Mouse (Mus musculus): ENCODE results near the gene Ubqln5. TPM values are rescaled to one million over a fixed set of nuclear protein-coding genes. Genes with fewer than 3 reads are reported as not detected.
A peak's percentile ranks its signal among the peaks of the same experiment; 100 is the strongest.

Ubqln5 gene
- polyA plus RNA-seq (2014; fragmentation: Nextera tagmentation; extraction: Ambion mirVana), result not detected in 2 replicates

- H3K4me2 ChIP-seq (ENCODE audit: low read depth, low read length), result no peak within 1 kb of the TSS
- no peaks in the 10 kb centered on the region for H3K36me3 ChIP-seq (ENCODE audit: control insufficient read depth, insufficient read depth, low read length)
- DNase-seq (ENCODE audit: low spot score), result no peak
- no peaks in the 10 kb centered on the region for H3K27me3 ChIP-seq (replicated peaks; ENCODE audit: control insufficient read depth, insufficient read depth, low read length)
- no peaks in the 10 kb centered on the region for H3K9me3 ChIP-seq (ENCODE audit: control insufficient read depth, low read length)
- no peaks in the 10 kb centered on the region for H3K4me1 ChIP-seq (ENCODE audit: control insufficient read depth, insufficient read depth, low read length)
- no peak for ATAC-seq (ENCODE audit: low read depth)
- H3K9ac ChIP-seq (ENCODE audit: low read depth, low read length), result no peak within 1 kb of the TSS
- H3K27ac ChIP-seq (replicated peaks; ENCODE audit: low read depth, low read length), result no peak within 1 kb of the TSS
- H3K4me3 ChIP-seq (ENCODE audit: low read depth, low read length), result no peak within 1 kb of the TSS
- 91% methylated on average over 5 of the region's 5 CpGs for WGBS
These were observed at the start of gene Ubqln5 for GRCm38 (mm10) chr7:104129726-104130125. TSS of gene Ubqln5 (minus strand) at chr7:104129826.

GRCm38 (mm10) chr7:104179074-104179473 is 49.4 kb upstream of the Ubqln5 start:
- H3K27ac ChIP-seq (replicated peaks; ENCODE audit: low read depth, low read length), result no peak overlapping the region
- no peak overlapping the region for H3K4me2 ChIP-seq (ENCODE audit: low read depth, low read length)
- H3K4me1 ChIP-seq (ENCODE audit: control insufficient read depth, insufficient read depth, low read length), result no peaks in the 10 kb centered on the region
- ATAC-seq (ENCODE audit: low read depth) (no peak), DNase-seq (ENCODE audit: low spot score) (no peak)
- no peaks in the 10 kb centered on the region for H3K27me3 ChIP-seq (replicated peaks; ENCODE audit: control insufficient read depth, insufficient read depth, low read length)
- 76% methylated on average over 1 of the region's 1 CpGs for WGBS
- H3K9ac ChIP-seq (ENCODE audit: low read depth, low read length), result no peak overlapping the region
- no peak overlapping the region for H3K4me3 ChIP-seq (ENCODE audit: low read depth, low read length)
- H3K9me3 ChIP-seq (ENCODE audit: control insufficient read depth, low read length), result no peaks in the 10 kb centered on the region
- H3K36me3 ChIP-seq (ENCODE audit: control insufficient read depth, insufficient read depth, low read length), result no peaks in the 10 kb centered on the region

DNA sequence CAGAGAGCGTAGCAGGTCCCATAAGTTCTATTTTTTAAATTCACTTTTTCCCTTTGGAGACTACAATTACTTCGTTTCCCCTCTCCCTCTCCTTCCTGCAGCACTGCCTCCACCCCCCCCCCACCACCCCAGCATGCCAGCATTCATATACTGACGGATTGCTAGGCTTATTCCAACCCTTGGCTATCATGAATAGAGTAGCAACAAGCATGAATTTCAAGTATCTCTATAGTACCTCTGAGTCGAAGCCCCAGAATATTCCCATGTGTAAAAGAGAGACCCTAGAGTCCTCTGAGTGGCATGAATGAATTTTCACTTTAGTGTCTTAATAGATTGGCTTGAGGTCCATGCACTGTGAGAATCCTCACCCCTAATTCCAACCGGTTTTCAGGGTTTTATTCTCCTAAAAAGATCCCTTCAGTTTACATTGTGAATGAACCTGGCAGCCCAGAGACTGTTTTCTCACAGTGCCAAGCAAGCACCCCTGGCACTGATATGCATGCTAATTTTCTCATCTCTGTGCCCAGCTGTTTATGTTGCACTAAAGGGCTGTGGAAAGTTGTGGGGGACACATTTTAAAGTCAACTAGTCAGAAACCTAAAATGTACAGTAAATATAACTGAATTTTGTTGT is 48.9 kb upstream of the Ubqln5 start:
- no peaks in the 10 kb centered on the region for H3K36me3 ChIP-seq (ENCODE audit: control insufficient read depth, insufficient read depth, low read length)
- no peak for ATAC-seq (ENCODE audit: low read depth)
- H3K9me3 ChIP-seq (ENCODE audit: control insufficient read depth, low read length), result no peaks in the 10 kb centered on the region
- 69% methylated on average over 5 of the region's 5 CpGs for WGBS
- DNase-seq (ENCODE audit: low spot score), result no peak
- H3K4me1 ChIP-seq (ENCODE audit: control insufficient read depth, insufficient read depth, low read length), result no peaks in the 10 kb centered on the region
- no peak overlapping the region for H3K27ac ChIP-seq (replicated peaks; ENCODE audit: low read depth, low read length)
- H3K4me3 ChIP-seq (ENCODE audit: low read depth, low read length), result no peak overlapping the region
- no peak overlapping the region for H3K4me2 ChIP-seq (ENCODE audit: low read depth, low read length)
- H3K27me3 ChIP-seq (replicated peaks; ENCODE audit: control insufficient read depth, insufficient read depth, low read length), result no peaks in the 10 kb centered on the region
- no peak overlapping the region for H3K9ac ChIP-seq (ENCODE audit: low read depth, low read length)

- Histone ChIP-seq H3K9ac (ENCODE audit: low read depth, low read length) (no peak overlapping the region), H3K27ac (replicated peaks; ENCODE audit: low read depth, low read length) (no peak overlapping the region), H3K4me1 (ENCODE audit: control insufficient read depth, insufficient read depth, low read length) (no peaks in the 10 kb centered on the region), H3K4me3 (ENCODE audit: low read depth, low read length) (no peak overlapping the region), H3K9me3 (ENCODE audit: control insufficient read depth, low read length) (no peaks in the 10 kb centered on the region), H3K4me2 (ENCODE audit: low read depth, low read length) (no peak overlapping the region), H3K27me3 (replicated peaks; ENCODE audit: control insufficient read depth, insufficient read depth, low read length) (no peaks in the 10 kb centered on the region), H3K36me3 (ENCODE audit: control insufficient read depth, insufficient read depth, low read length) (no peaks in the 10 kb centered on the region)
- ATAC-seq (ENCODE audit: low read depth) (no peak), DNase-seq (ENCODE audit: low spot score) (no peak)
- 43% methylated on average over 1 of the region's 1 CpGs for WGBS
These were observed 45.5 kb upstream of the Ubqln5 start for GRCm38 (mm10) chr7:104175085-104175484.

DNA sequence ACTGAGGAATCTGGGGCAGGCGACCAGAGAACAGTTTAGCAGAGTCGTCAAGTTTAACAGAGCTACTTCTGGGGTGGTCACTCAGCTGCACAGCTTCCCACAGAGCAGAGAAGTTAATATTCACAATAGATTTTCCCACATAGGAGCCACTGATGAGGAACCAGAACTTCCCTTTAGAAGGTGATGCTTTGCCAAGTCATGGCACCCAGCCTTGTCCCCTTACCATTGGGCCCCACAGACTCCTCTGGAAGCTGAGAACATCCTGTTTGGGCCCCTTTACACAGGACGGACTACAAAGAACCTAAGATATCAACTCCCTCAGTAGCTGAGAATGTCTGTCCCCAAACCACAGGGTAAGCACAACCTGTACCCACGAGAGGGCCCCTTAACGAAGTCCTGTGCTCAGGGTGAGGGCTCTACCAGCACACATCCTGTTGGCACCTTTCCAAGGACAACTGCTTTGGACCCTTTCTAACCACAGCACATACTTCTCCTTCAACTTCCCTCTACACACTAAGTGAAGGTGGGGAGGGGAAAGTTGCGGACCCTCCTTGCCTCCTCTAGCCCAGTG is 40.1 kb upstream of the Ubqln5 start:
- H3K36me3 ChIP-seq (ENCODE audit: control insufficient read depth, insufficient read depth, low read length), result no peaks in the 10 kb centered on the region
- 78% methylated on average over 6 of the region's 6 CpGs for WGBS
- H3K4me3 ChIP-seq (ENCODE audit: low read depth, low read length), result no peak overlapping the region
- no peak overlapping the region for H3K27ac ChIP-seq (replicated peaks; ENCODE audit: low read depth, low read length)
- peak; percentile 20 for DNase-seq (ENCODE audit: low spot score)
- ATAC-seq (ENCODE audit: low read depth), result peak; percentile 37; the same call in 1 of the 2 replicates
- no peaks in the 10 kb centered on the region for H3K4me1 ChIP-seq (ENCODE audit: control insufficient read depth, insufficient read depth, low read length)
- no peak overlapping the region for H3K9ac ChIP-seq (ENCODE audit: low read depth, low read length)
- H3K4me2 ChIP-seq (ENCODE audit: low read depth, low read length), result no peak overlapping the region
- H3K27me3 ChIP-seq (replicated peaks; ENCODE audit: control insufficient read depth, insufficient read depth, low read length), result no peaks in the 10 kb centered on the region
- H3K9me3 ChIP-seq (ENCODE audit: control insufficient read depth, low read length), result no peaks in the 10 kb centered on the region

- no peak overlapping the region for H3K27ac ChIP-seq (replicated peaks; ENCODE audit: low read depth, low read length)
- DNase-seq (ENCODE audit: low spot score) (no peak), ATAC-seq (ENCODE audit: low read depth) (no peak)
- no peaks in the 10 kb centered on the region for H3K27me3 ChIP-seq (replicated peaks; ENCODE audit: control insufficient read depth, insufficient read depth, low read length)
- H3K9me3 ChIP-seq (ENCODE audit: control insufficient read depth, low read length), result no peaks in the 10 kb centered on the region
- no peak overlapping the region for H3K9ac ChIP-seq (ENCODE audit: low read depth, low read length)
- no peak overlapping the region for H3K4me3 ChIP-seq (ENCODE audit: low read depth, low read length)
- 80% methylated on average over 6 of the region's 6 CpGs for WGBS
- no peak overlapping the region for H3K4me2 ChIP-seq (ENCODE audit: low read depth, low read length)
- no peaks in the 10 kb centered on the region for H3K4me1 ChIP-seq (ENCODE audit: control insufficient read depth, insufficient read depth, low read length)
- no peaks in the 10 kb centered on the region for H3K36me3 ChIP-seq (ENCODE audit: control insufficient read depth, insufficient read depth, low read length)
These were observed 37.5 kb upstream of the Ubqln5 start for GRCm38 (mm10) chr7:104167105-104167504.

GRCm38 (mm10) chr7:104150456-104150855 is 20.8 kb upstream of the Ubqln5 start, which contains the start of gene Ubqlnl:
TSS of gene Ubqlnl (minus strand) at chr7:104150556.
- DNase-seq (ENCODE audit: low spot score) (no peak), ATAC-seq (ENCODE audit: low read depth) (no peak)
- H3K4me1 ChIP-seq (ENCODE audit: control insufficient read depth, insufficient read depth, low read length), result no peaks in the 10 kb centered on the region
- WGBS, result 77% methylated on average over 2 of the region's 2 CpGs
- H3K27ac ChIP-seq (replicated peaks; ENCODE audit: low read depth, low read length), result no peak within 1 kb of the TSS
- H3K36me3 ChIP-seq (ENCODE audit: control insufficient read depth, insufficient read depth, low read length), result no peaks in the 10 kb centered on the region
- no peak within 1 kb of the TSS for H3K4me3 ChIP-seq (ENCODE audit: low read depth, low read length)
- H3K9me3 ChIP-seq (ENCODE audit: control insufficient read depth, low read length), result no peaks in the 10 kb centered on the region
- no peak within 1 kb of the TSS for H3K4me2 ChIP-seq (ENCODE audit: low read depth, low read length)
- no peak within 1 kb of the TSS for H3K9ac ChIP-seq (ENCODE audit: low read depth, low read length)
- H3K27me3 ChIP-seq (replicated peaks; ENCODE audit: control insufficient read depth, insufficient read depth, low read length), result no peaks in the 10 kb centered on the region

DNA sequence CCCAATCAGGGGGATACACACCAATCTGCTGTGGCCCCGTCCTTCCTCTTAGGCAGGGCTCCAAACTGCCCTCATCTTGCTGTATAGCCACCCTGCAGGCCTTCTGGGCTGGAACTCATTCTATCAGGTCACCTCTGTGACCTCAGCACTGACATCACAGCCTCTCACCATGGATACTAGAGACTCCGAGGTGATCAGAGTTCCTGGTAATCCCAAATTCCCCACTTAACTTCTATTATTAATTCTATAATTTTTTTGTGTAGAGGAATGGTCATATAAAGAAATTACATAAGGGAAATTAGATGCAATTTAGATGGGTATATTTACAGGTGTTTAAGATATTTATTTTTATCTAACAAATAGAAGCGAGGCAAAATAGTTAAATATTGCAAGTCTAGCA is 13.6 kb upstream of the Ubqln5 start, which contains the start of gene Ubqln3:
Ubqln3 (minus strand) TSS at position 101 of the 400 bp plus-strand sequence.
- Histone ChIP-seq H3K27ac (replicated peaks; ENCODE audit: low read depth, low read length) (no peak within 1 kb of the TSS), H3K36me3 (ENCODE audit: control insufficient read depth, insufficient read depth, low read length) (no peaks in the 10 kb centered on the region), H3K4me3 (ENCODE audit: low read depth, low read length) (no peak within 1 kb of the TSS), H3K9me3 (ENCODE audit: control insufficient read depth, low read length) (no peaks in the 10 kb centered on the region), H3K4me2 (ENCODE audit: low read depth, low read length) (no peak within 1 kb of the TSS), H3K9ac (ENCODE audit: low read depth, low read length) (no peak within 1 kb of the TSS), H3K4me1 (ENCODE audit: control insufficient read depth, insufficient read depth, low read length) (no peaks in the 10 kb centered on the region), H3K27me3 (replicated peaks; ENCODE audit: control insufficient read depth, insufficient read depth, low read length) (no peaks in the 10 kb centered on the region)
- WGBS, result 69% methylated on average over 3 of the region's 3 CpGs
- no peak for ATAC-seq (ENCODE audit: low read depth)
- no peak for DNase-seq (ENCODE audit: low spot score)

DNA sequence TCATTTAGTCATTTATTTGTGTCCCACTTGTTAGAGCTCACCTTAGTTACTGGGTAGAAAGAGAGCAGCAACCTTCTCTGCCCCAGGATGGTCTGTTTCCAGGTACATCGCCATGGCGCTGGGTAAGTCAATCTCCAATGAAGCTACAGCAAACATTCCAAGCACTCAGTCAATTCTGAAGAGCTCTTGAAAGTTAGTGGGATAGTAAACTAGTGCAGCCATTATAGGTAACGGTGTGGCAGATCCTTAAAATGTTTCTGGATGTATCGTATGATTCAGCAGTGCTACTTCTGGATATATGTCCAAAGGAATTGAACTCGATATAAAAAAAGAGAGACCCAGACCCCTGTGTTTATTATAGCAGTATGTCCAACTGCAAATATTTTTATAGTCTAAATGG is 7.7 kb upstream of the Ubqln5 start, which contains the start of gene Olfr643:
Olfr643 (minus strand) TSS at position 101 of the 400 bp plus-strand sequence.
- no peak for ATAC-seq (ENCODE audit: low read depth)
- H3K9ac ChIP-seq (ENCODE audit: low read depth, low read length), result no peak within 1 kb of the TSS

More for the DNA sequence above, 7.7 kb upstream of the Ubqln5 start, which contains the start of gene Olfr643:
- H3K4me1 ChIP-seq (ENCODE audit: control insufficient read depth, insufficient read depth, low read length), result no peaks in the 10 kb centered on the region
- no peak within 1 kb of the TSS for H3K27ac ChIP-seq (replicated peaks; ENCODE audit: low read depth, low read length)
- 87% methylated on average over 5 of the region's 5 CpGs for WGBS
- no peaks in the 10 kb centered on the region for H3K9me3 ChIP-seq (ENCODE audit: control insufficient read depth, low read length)
- DNase-seq (ENCODE audit: low spot score), result no peak
- H3K4me2 ChIP-seq (ENCODE audit: low read depth, low read length), result no peak within 1 kb of the TSS
- no peak within 1 kb of the TSS for H3K4me3 ChIP-seq (ENCODE audit: low read depth, low read length)
- no peaks in the 10 kb centered on the region for H3K27me3 ChIP-seq (replicated peaks; ENCODE audit: control insufficient read depth, insufficient read depth, low read length)
- H3K36me3 ChIP-seq (ENCODE audit: control insufficient read depth, insufficient read depth, low read length), result no peaks in the 10 kb centered on the region
